Mouse (Mus musculus): ENCODE measurements at regions not wholly inside any gene's neighbourhood (a gene's known extent, or its start where the extent isn't known, plus 50 kb on each side); places are given as distances from the start of the nearest gene placed in this dataset.

- H3K36me3 ChIP-seq = no peaks in the 10 kb centered on the region
- no peak overlapping the region for H3K4me3 ChIP-seq (replicated peaks)
- H3K9me3 ChIP-seq = no peaks in the 10 kb centered on the region
- no peak overlapping the region for H3K4me2 ChIP-seq (replicated peaks)
- ATAC-seq = no peak
- H3K27ac ChIP-seq = no peak overlapping the region
- no peaks in the 10 kb centered on the region for H3K27me3 ChIP-seq (replicated peaks)
- no peak overlapping the region for H3K9ac ChIP-seq
- H3K4me1 ChIP-seq (replicated peaks) = no peaks in the 10 kb centered on the region
- 71% methylated on average over 3 of the region's 3 CpGs for WGBS
Measured at GRCm38 (mm10) chr7:95352133-95352532, 818.9 kb upstream of the Tenm4 start.

- H3K36me3 ChIP-seq = no peaks in the 10 kb centered on the region
- no peaks in the 10 kb centered on the region for H3K9me3 ChIP-seq
- no peaks in the 10 kb centered on the region for H3K4me1 ChIP-seq (replicated peaks)
- WGBS = 68% methylated on average over 2 of the region's 2 CpGs
- H3K9ac ChIP-seq = no peak overlapping the region
- H3K27ac ChIP-seq = no peak overlapping the region
- no peak overlapping the region for H3K4me3 ChIP-seq (replicated peaks)
- no peak overlapping the region for H3K4me2 ChIP-seq (replicated peaks)
- ATAC-seq = no peak
- no peaks in the 10 kb centered on the region for H3K27me3 ChIP-seq (replicated peaks)
Measured at GRCm38 (mm10) chr7:95354991-95355390, 816.1 kb upstream of the Tenm4 start.

- H3K27me3 ChIP-seq (replicated peaks) = no peaks in the 10 kb centered on the region
- no peaks in the 10 kb centered on the region for H3K4me1 ChIP-seq (replicated peaks)
- WGBS = 84% methylated on average over 4 of the region's 4 CpGs
- no peak overlapping the region for H3K4me3 ChIP-seq (replicated peaks)
- no peak for ATAC-seq
- no peaks in the 10 kb centered on the region for H3K9me3 ChIP-seq
- no peak overlapping the region for H3K4me2 ChIP-seq (replicated peaks)
- no peaks in the 10 kb centered on the region for H3K36me3 ChIP-seq
- H3K9ac ChIP-seq = no peak overlapping the region
- H3K27ac ChIP-seq = no peak overlapping the region
Measured at GRCm38 (mm10) chr7:95358732-95359131, 812.3 kb upstream of the Tenm4 start.

- H3K4me1 ChIP-seq (replicated peaks) = no peaks in the 10 kb centered on the region
- no peak overlapping the region for H3K4me2 ChIP-seq (replicated peaks)
- H3K27ac ChIP-seq = no peak overlapping the region
- no peak overlapping the region for H3K9ac ChIP-seq
- no peak for ATAC-seq
- H3K27me3 ChIP-seq (replicated peaks) = no peaks in the 10 kb centered on the region
- no peaks in the 10 kb centered on the region for H3K9me3 ChIP-seq
- no peak overlapping the region for H3K4me3 ChIP-seq (replicated peaks)
- 82% methylated on average over 6 of the region's 6 CpGs for WGBS
- no peaks in the 10 kb centered on the region for H3K36me3 ChIP-seq
Measured at GRCm38 (mm10) chr7:95359154-95359553, 811.9 kb upstream of the Tenm4 start.
